Mouse (Mus musculus) embryonic facial prominence, embryonic 10.5 days (tissue): ENCODE measurements around the gene Glyctk. TPM values are rescaled to one million over a fixed set of nuclear protein-coding genes. Genes with fewer than 3 reads are reported as not detected.

ENCODE experiments used
- DNase-seq: peaks from one replicate; pipeline ENCODE4 v3.0.0-alpha.2; 2017; ENCODE audit warnings: low spot score
- H3K27ac ChIP-seq: fragments of 300-500 bp; sonication (generic); replicated peaks from 2 replicates; pipeline ENCODE4 v1.5.1; 2016; ENCODE audit warnings: mild to moderate bottlenecking
- H3K27me3 ChIP-seq: fragments of 300-500 bp; sonication (generic); replicated peaks from 2 replicates; pipeline ENCODE4 v1.6.1; 2016; ENCODE audit warnings: low read depth, mild to moderate bottlenecking; ENCODE audit not compliant: poor library complexity, severe bottlenecking
- H3K36me3 ChIP-seq: fragments of 300-500 bp; sonication (generic); replicated peaks from 2 replicates; pipeline ENCODE4 v1.6.1; 2016; ENCODE audit warnings: mild to moderate bottlenecking, moderate library complexity
- H3K4me1 ChIP-seq: fragments of 300-500 bp; sonication (generic); 2 replicates; pipeline ENCODE4 v1.6.1; 2016
- H3K4me3 ChIP-seq: fragments of 300-500 bp; sonication (generic); 2 replicates; pipeline ENCODE4 v1.5.1; 2016; ENCODE audit warnings: mild to moderate bottlenecking, moderate library complexity
- H3K9me3 ChIP-seq: fragments of 300-500 bp; sonication (generic); 2 replicates; pipeline ENCODE4 v1.6.1; 2016; ENCODE audit warnings: mild to moderate bottlenecking
- WGBS: fragments of 180-500 bp; shearing (Covaris S2); methylation state at CpG from one replicate; pipeline ENCODE4 v1.1.7; 2016; 5-methylcytosine and 5-hydroxymethylcytosine counted together
- polyA plus RNA-seq: library from polyadenylated mRNA; unstranded; fragments of >200 nt; fragmentation: Nextera tagmentation; extraction: Ambion mirVana; gene quantifications from 2 replicates; pipeline ENCODE4 v1.2.1, GENCODE M21; 2016

The Glyctk gene
- 2.4 and 2.9 TPM in 2 replicates for polyA plus RNA-seq

- peaks cover 16% of the 10 kb centered on the region for H3K4me1 ChIP-seq
- 89% methylated on average over 6 of the region's 6 CpGs for WGBS
- no peak within 1 kb of the TSS for H3K27ac ChIP-seq
- no peaks in the 10 kb centered on the region for H3K9me3 ChIP-seq
- H3K27me3 ChIP-seq: no peaks in the 10 kb centered on the region; the same call in 1 of the 2 replicates
- no peak within 1 kb of the TSS for H3K4me3 ChIP-seq
- no peaks in the 10 kb centered on the region; the same call in 1 of the 2 replicates for H3K36me3 ChIP-seq
- DNase-seq: no peak
Measured at GRCm38 (mm10) chr9:106158037-106158491, at the start of gene Glyctk. Glyctk (minus strand) TSS chr9:106158138.

DNA sequence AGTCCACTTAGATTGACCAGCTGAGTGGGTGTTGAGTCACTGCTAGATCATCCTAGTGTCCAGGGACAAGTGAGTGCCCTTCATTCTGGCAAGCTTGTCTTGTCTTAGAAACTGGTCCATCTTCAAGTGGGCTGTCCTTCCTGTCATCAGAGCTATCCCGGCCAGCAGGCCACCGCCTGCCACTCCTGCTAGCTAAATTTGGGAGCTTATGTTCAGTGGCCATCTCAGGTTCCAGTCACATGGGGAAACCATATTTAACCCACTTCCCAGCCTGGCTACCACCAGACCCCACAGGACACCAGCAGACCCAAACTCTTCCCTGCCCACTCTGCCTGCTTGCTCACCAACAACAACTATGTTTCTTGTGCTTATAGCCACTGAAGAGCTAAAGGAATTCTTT, 48.6 kb upstream of the Glyctk start:
- WGBS: 76% methylated on average over 2 of the region's 2 CpGs
- H3K4me1 ChIP-seq: peaks cover 43% of the 10 kb centered on the region

DNA sequence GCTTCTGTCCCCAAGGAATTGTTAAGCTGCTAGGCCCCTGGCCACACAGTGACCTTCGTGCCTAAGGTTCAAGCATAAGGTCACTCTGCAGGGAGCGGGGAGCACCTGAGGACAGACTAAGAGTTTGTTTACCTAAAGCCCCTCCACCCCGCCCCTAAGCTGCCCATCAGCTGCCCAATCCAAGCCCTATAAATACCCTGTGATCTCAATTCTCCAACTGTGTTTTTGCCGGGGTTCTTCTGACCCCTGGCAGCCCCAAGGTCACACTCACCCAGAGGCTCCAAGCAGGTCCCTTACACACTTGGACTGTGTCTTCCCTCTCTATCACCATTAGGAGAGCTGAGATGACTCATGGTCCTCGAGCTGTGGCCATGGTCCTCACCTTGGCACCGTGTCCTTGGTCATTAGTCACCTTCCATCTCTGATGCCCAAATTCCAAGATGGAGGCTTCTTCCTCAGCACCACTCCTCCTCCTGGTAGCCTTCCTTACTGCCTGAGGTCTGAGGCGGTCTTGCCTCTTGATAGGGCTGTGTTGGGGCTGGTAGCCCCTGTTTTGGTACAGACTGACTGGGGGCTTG, 47.9 kb upstream of the Glyctk start:
- Histone ChIP-seq H3K27me3 (no peaks in the 10 kb centered on the region), H3K36me3 (peaks cover 27% of the 10 kb centered on the region), H3K4me1 (peaks cover 37% of the 10 kb centered on the region), H3K4me3 (no peak overlapping the region), H3K9me3 (no peaks in the 10 kb centered on the region), H3K27ac (no peak overlapping the region)
- DNase-seq: no peak
- WGBS: 80% methylated on average over 7 of the region's 7 CpGs

More for the DNA sequence above, 48.6 kb upstream of the Glyctk start:
- no peak overlapping the region for H3K4me3 ChIP-seq
- DNase-seq: no peak
- no peaks in the 10 kb centered on the region for H3K27me3 ChIP-seq
- H3K27ac ChIP-seq: no peak overlapping the region
- no peaks in the 10 kb centered on the region for H3K9me3 ChIP-seq
- peaks cover 27% of the 10 kb centered on the region for H3K36me3 ChIP-seq

DNA sequence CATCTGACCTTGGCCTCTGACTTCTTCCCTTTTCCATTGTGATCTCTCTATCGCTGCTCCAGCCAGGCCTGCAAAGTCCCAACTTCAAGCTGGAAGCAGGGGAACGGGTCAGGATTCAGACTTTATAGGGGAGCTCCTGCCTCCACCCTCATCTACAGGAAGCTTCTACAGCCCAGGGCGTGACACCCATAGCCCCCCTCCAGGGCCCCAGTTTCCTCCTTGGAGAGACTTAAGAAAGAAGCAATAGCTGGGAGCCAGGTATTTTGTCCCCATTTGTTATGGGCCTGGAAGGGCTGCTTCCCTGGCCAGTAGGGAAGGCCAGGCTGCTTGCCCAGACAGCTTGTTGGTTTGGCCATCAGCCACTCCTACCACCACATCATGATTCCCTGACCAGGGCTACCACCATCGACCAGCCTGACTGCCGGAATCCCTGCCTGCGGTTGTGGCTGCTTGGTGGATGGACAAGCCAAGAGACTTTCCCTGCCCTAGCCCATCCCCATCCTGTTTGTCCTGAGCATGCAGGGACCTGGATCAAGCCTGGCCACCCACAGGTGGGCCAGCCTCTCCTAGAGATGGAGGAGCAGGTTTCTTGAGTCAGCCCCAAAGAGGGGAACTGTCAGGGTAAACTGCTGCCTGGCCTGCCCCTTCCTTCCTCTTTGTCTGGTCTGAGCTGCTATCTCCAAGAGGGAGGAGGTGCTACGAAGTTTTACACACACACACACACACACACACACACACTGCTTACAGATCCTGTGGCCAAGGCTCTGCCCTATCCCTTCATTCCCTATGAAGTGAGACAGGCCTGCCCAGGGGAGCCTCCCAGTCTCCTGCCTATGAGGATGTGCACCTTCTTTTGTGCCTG, 46.3 kb upstream of the Glyctk start:
- DNase-seq: no peak
- H3K27ac ChIP-seq: peak overlapping the region; percentile 49; the same call in 1 of the 2 replicates
- H3K4me3 ChIP-seq: peak overlapping the region; percentile 76
- H3K9me3 ChIP-seq: no peaks in the 10 kb centered on the region
- 0 out of 2 replicates have a peak, but pooled peaks cover 8% of the 10 kb centered on the region for H3K27me3 ChIP-seq
- WGBS: 83% methylated on average over 7 of the region's 7 CpGs
- peaks cover 48% of the 10 kb centered on the region for H3K4me1 ChIP-seq
- peaks cover 19% of the 10 kb centered on the region for H3K36me3 ChIP-seq

DNA sequence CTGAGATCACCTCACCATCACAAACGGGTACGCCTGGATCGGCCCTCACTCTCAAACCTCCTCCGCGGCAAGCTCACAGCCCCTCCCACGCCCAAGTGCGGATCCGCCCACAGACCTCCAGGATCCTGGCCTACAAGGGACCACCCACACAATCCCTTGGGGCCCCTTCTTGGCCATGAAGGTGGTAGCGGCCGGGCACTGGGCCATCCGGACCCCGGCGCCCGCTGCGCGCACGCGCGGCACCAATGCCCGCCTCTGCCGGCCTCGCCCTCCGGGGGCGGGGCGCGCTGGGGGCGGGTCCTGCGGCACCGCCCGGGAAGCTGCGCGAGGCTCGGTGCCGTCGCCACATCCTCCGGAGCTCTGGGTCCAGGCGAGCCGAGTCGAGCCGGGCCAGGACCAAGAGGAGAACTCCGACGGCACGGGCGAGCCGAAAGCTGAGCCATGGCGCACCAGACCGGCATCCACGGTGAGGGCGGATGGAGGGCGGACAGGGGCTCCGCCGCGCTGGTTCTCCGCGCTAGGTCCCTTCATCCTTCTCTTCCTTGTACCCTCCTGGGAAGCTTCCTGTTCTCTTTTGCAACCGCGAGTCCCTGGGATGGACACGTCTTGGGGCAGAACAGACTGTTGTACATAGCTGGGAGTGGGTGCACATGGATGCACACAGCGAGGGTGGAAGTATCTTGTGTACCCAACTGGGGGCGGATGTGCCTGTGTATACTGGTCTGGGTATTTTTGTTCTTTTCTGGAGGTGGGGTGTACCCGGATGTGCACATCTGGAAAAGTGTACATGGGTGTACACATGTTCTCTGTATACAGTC, 45.1 kb upstream of the Glyctk start, which contains the start of gene Twf2:
Gene Twf2, plus strand, starts transcription at position 290 of the 818 bp plus-strand sequence.
- peak within 1 kb of the TSS; percentile 76 for H3K4me3 ChIP-seq
- H3K27ac ChIP-seq: peak within 1 kb of the TSS; percentile 87
- WGBS: 1% methylated on average over 61 of the region's 61 CpGs
- H3K9me3 ChIP-seq: no peaks in the 10 kb centered on the region
- DNase-seq: peak; percentile 94
- H3K27me3 ChIP-seq: 0 out of 2 replicates have a peak, but pooled peaks cover 8% of the 10 kb centered on the region
- H3K36me3 ChIP-seq: peaks cover 9% of the 10 kb centered on the region
- H3K4me1 ChIP-seq: peaks cover 58% of the 10 kb centered on the region

GRCm38 (mm10) chr9:106201895-106202294, 44.0 kb upstream of the Glyctk start:
- H3K27ac ChIP-seq: no peak overlapping the region
- no peaks in the 10 kb centered on the region for H3K9me3 ChIP-seq
- H3K27me3 ChIP-seq: 0 out of 2 replicates have a peak, but pooled peaks cover 8% of the 10 kb centered on the region
- DNase-seq: no peak
- peaks cover 65% of the 10 kb centered on the region for H3K4me1 ChIP-seq
- peaks cover 11% of the 10 kb centered on the region for H3K36me3 ChIP-seq
- WGBS: 87% methylated on average over 3 of the region's 3 CpGs
- peak overlapping the region; percentile 76 for H3K4me3 ChIP-seq

DNA sequence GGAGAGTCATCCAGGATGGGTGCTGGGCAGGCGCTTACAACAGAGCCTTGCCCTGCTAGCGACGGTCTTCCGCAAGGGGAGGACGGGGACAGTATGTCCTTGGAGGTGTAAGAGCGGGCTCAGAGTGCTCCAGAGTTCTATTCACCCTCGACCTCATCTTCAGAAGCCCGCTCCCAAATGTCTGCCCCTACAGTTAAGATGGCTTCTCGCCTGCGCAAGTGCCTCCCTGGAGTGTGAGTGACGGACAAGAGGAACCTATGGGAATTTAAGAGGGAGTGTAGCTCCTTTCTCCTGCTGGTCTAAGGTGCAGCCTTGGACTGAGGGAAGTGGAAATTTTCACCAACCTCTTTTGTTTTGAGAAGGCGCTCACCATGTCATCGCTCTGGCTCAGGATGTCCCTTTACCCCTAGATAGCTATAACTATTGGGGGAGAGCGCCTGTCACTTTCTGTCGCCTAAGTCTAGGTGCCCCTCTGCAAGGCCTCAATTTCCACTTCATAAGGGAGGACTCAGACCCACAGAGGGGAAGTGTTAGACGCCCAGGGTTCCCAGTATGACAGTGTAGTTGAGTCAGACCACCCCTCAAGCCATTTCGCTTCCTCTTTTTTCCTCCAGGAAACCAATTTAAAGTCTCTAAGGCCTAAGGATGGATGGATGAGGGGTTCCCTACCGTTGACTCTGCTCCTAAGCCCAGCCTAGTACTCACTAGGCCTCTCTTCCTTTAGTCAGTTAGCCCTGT, 41.8 kb upstream of the Glyctk start, which contains the start of gene Ppm1m:
Gene Ppm1m, minus strand, starts transcription at position 212 of the 738 bp plus-strand sequence.
- no peaks in the 10 kb centered on the region for H3K9me3 ChIP-seq

DNA sequence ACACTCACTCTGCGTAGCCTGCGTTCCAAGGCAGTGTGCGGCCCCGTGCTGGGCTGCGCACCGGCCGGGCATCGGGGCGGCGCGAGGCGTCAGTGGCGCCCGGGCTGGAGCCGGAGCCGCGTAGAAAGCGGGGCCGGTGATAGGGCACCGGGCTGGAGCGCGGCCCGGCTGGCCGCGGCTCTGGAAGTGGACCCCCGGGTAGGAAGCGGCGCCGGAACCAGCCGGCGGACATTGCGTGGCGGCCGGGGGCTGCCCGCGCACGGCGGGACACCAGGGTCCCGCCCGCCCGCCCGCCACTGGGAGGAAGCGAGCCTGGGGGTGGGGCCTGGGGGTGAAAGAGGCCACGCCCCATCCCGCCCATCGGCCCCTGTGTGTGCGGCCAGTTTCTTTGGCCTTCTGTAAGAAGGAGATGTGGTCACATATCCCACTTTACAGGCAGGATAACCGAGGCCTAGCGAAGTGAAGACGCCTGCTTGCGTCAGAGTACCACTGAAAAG, 41.1 kb upstream of the Glyctk start:
- Histone ChIP-seq H3K4me1 (peaks cover 43% of the 10 kb centered on the region), H3K4me3 (peak overlapping the region; percentile 84), H3K36me3 (peaks cover 37% of the 10 kb centered on the region), H3K27ac (peak overlapping the region; percentile 88), H3K9me3 (no peaks in the 10 kb centered on the region), H3K27me3 (0 out of 2 replicates have a peak, but pooled peaks cover 8% of the 10 kb centered on the region)
- under 1% methylated on average over 51 of the region's 51 CpGs for WGBS
- peak; percentile 87 for DNase-seq

More for the DNA sequence above, 41.8 kb upstream of the Glyctk start, which contains the start of gene Ppm1m:
- Histone ChIP-seq H3K27me3 (0 out of 2 replicates have a peak, but pooled peaks cover 8% of the 10 kb centered on the region), H3K4me3 (peak within 1 kb of the TSS; percentile 84), H3K27ac (peak within 1 kb of the TSS; percentile 88), H3K4me1 (peaks cover 50% of the 10 kb centered on the region), H3K36me3 (peaks cover 30% of the 10 kb centered on the region)
- no peak for DNase-seq
- WGBS: 37% methylated on average over 18 of the region's 18 CpGs

GRCm38 (mm10) chr9:106197732-106198131, 39.8 kb upstream of the Glyctk start:
- Histone ChIP-seq H3K4me3 (peak overlapping the region; percentile 84), H3K27me3 (0 out of 2 replicates have a peak, but pooled peaks cover 8% of the 10 kb centered on the region), H3K36me3 (peaks cover 48% of the 10 kb centered on the region), H3K27ac (no peak overlapping the region), H3K9me3 (no peaks in the 10 kb centered on the region), H3K4me1 (peaks cover 33% of the 10 kb centered on the region)
- WGBS: 88% methylated on average over 9 of the region's 9 CpGs
- no peak for DNase-seq

GRCm38 (mm10) chr9:106197081-106197713, 39.3 kb upstream of the Glyctk start:
- Histone ChIP-seq H3K27ac (no peak overlapping the region), H3K36me3 (peaks cover 53% of the 10 kb centered on the region), H3K4me3 (no peak overlapping the region)

GRCm38 (mm10) chr9:106195693-106196092, 37.8 kb upstream of the Glyctk start:
- peaks cover 28% of the 10 kb centered on the region for H3K4me1 ChIP-seq
- WGBS: 90% methylated on average over 8 of the region's 8 CpGs
- no peaks in the 10 kb centered on the region for H3K9me3 ChIP-seq
- H3K27me3 ChIP-seq: 0 out of 2 replicates have a peak, but pooled peaks cover 8% of the 10 kb centered on the region
- no peak for DNase-seq
- no peak overlapping the region for H3K27ac ChIP-seq
- H3K36me3 ChIP-seq: peaks cover 68% of the 10 kb centered on the region
- no peak overlapping the region for H3K4me3 ChIP-seq

More at GRCm38 (mm10) chr9:106197081-106197713, 39.3 kb upstream of the Glyctk start:
- peaks cover 29% of the 10 kb centered on the region for H3K4me1 ChIP-seq
- DNase-seq: no peak
- 86% methylated on average over 3 of the region's 3 CpGs for WGBS
- H3K9me3 ChIP-seq: no peaks in the 10 kb centered on the region
- H3K27me3 ChIP-seq: 0 out of 2 replicates have a peak, but pooled peaks cover 8% of the 10 kb centered on the region
